Mouse (Mus musculus): Measurements from ENCODE around the gene Mroh3.

The Mroh3 gene

GRCm38 (mm10) chr1:136156951-136157350 is 55.7 kb downstream of the Mroh3 start:
- no peak for DNase-seq (ENCODE audit: low spot score in 2 of 2)

- DNase-seq (ENCODE audit: low spot score in 2 of 2): no peak
Measured at GRCm38 (mm10) chr1:136156304-136156703, 56.3 kb downstream of the Mroh3 start.

- DNase-seq (ENCODE audit: low spot score in 2 of 2): no peak
Measured at GRCm38 (mm10) chr1:136151371-136151770, 61.3 kb downstream of the Mroh3 start.

- no peak for DNase-seq (ENCODE audit: low spot score in 2 of 2)
Measured at GRCm38 (mm10) chr1:136149702-136150101, 62.9 kb downstream of the Mroh3 start.

GRCm38 (mm10) chr1:136143514-136143913 is 69.1 kb downstream of the Mroh3 start:
- no peak for DNase-seq (ENCODE audit: low spot score in 2 of 2)

- DNase-seq (ENCODE audit: low spot score in 2 of 2): no peak
Measured at GRCm38 (mm10) chr1:136142336-136142735, 70.3 kb downstream of the Mroh3 start.

GRCm38 (mm10) chr1:136141176-136141950 is 71.3 kb downstream of the Mroh3 start:
- DNase-seq (ENCODE audit: low spot score in 2 of 2): no peak

- peak; percentile 76 to 85 for DNase-seq (ENCODE audit: low spot score in 2 of 2)
Measured at GRCm38 (mm10) chr1:136139990-136140640, 72.5 kb downstream of the Mroh3 start.

- DNase-seq (ENCODE audit: low spot score in 2 of 2): no peak
Measured at GRCm38 (mm10) chr1:136138191-136138830, 74.3 kb downstream of the Mroh3 start.

- peak; percentile 54 to 80 for DNase-seq (ENCODE audit: low spot score in 2 of 2)
Measured at GRCm38 (mm10) chr1:136137575-136137974, 75.1 kb downstream of the Mroh3 start.

GRCm38 (mm10) chr1:136137071-136137531 is 75.5 kb downstream of the Mroh3 start:
- DNase-seq (ENCODE audit: low spot score in 2 of 2): no peak

GRCm38 (mm10) chr1:136136547-136136946 is 76.1 kb downstream of the Mroh3 start:
- DNase-seq (ENCODE audit: low spot score in 2 of 2): no peak

GRCm38 (mm10) chr1:136135777-136136444 is 76.7 kb downstream of the Mroh3 start:
- peak in 1 of 2 experiments; percentile 29 for DNase-seq (ENCODE audit: low spot score in 2 of 2)

GRCm38 (mm10) chr1:136135046-136135445 is 77.6 kb downstream of the Mroh3 start:
- DNase-seq (ENCODE audit: low spot score in 2 of 2): peak; percentile 77 to 80

- no peak for DNase-seq (ENCODE audit: low spot score in 2 of 2)
Measured at GRCm38 (mm10) chr1:136134547-136134946, 78.1 kb downstream of the Mroh3 start.

GRCm38 (mm10) chr1:136133570-136134240 is 78.9 kb downstream of the Mroh3 start:
- DNase-seq (ENCODE audit: low spot score in 2 of 2): no peak

- DNase-seq (ENCODE audit: low spot score in 2 of 2): no peak
Measured at GRCm38 (mm10) chr1:136132386-136133201, 80.0 kb downstream of the Mroh3 start.
